In the genomic region with DNA sequence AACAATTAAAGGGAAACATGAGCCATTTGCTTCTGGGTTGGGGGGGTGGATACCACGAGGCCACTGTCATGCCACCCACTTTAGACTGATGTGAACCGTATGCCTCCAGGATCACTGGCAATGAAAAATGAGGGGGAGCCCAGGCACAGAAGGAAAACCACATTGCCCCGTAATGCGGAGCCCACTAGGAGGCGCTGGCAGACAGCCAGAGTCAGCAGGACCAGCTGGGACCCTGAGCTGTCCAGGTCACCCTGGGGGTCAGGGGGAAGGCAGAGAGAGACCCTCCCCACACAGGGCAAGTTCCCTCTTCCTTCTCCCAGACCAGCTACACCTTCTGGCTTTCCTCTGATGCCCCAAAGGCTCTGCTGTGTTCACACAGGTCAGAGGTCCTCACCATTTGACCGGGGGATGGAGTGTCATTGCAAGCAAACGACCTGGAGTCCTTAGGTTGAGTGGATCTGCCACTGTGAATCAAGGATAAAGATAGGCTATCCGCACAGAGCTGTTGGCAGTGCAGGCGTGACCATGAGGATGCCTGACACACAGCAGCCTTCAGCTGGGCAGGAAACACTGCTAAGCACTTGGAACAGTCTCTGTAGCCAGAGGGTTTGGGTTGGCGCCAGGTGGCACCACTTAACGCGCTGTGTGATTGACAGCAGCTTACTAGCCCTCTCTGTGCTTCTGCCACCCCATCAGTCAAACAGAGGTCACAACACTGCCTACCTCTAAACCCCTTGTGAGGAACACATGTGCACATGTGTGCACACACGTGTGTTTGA, we compare ENCODE assay signal across 14 mouse cellular contexts.
DNase-seq lines count a peak whose midpoint lies in the region; ATAC-seq and TF ChIP-seq lines count a peak whose summit lies in the region.
"Had no signal": no experiment of that assay in that cellular context is flagged by ENCODE, and none has a peak within 500 bp of the region (broad histone marks: within the 10 kb centered on the region; RNA-seq: fewer than 3 reads in every experiment).

No protein-coding gene starts in this region.

- H3K9me3 ChIP-seq in heart, postnatal 0 days (replicated peaks; ENCODE audit: control insufficient read depth, low read length): no peaks in the 10 kb centered on the region
- no peaks in the 10 kb centered on the region for H3K9me3 ChIP-seq in midbrain, postnatal 0 days (ENCODE audit: low read length)
- H3K9me3 ChIP-seq in midbrain, embryonic 11.5 days (ENCODE audit: control insufficient read depth, low read length): no peaks in the 10 kb centered on the region
- no peaks in the 10 kb centered on the region for H3K9me3 ChIP-seq in forebrain, embryonic 12.5 days
- no peaks in the 10 kb centered on the region for H3K9me3 ChIP-seq in neural tube, embryonic 13.5 days
- no peaks in the 10 kb centered on the region; the same call in 1 of the 2 replicates for H3K9me3 ChIP-seq in kidney, embryonic 15.5 days (replicated peaks)
- H3K9me3 ChIP-seq: embryonic facial prominence, embryonic 13.5 days; limb, embryonic 15.5 days; midbrain, embryonic 12.5 days had no signal

- no peaks in the 10 kb centered on the region for H3K27me3 ChIP-seq in heart, postnatal 0 days (ENCODE audit: control insufficient read depth, insufficient read depth, low read length)
- H3K27me3 ChIP-seq in midbrain, postnatal 0 days (ENCODE audit: insufficient read depth, low read length): 0 out of 2 replicates have a peak, but pooled peaks cover 3% of the 10 kb centered on the region
- peaks cover 18% of the 10 kb centered on the region for H3K27me3 ChIP-seq in midbrain, embryonic 11.5 days (ENCODE audit: control insufficient read depth, insufficient read depth, low read length)
- H3K27me3 ChIP-seq in forebrain, embryonic 12.5 days: no peaks in the 10 kb centered on the region; the same call in 1 of the 2 replicates
- H3K27me3 ChIP-seq in neural tube, embryonic 13.5 days: no peaks in the 10 kb centered on the region
- H3K27me3 ChIP-seq in kidney, embryonic 15.5 days: no peaks in the 10 kb centered on the region
- H3K27me3 ChIP-seq: embryonic facial prominence, embryonic 13.5 days; limb, embryonic 15.5 days had no signal

- 55% methylated on average over 13 of the region's 13 CpGs for WGBS in heart, postnatal 0 days
- 60% methylated on average over 13 of the region's 13 CpGs for WGBS in midbrain, postnatal 0 days
- 72% methylated on average over 13 of the region's 13 CpGs for WGBS in midbrain, embryonic 11.5 days
- WGBS in forebrain, embryonic 12.5 days: 65% methylated on average over 13 of the region's 13 CpGs
- WGBS in neural tube, embryonic 13.5 days: 38% methylated on average over 13 of the region's 13 CpGs
- WGBS in kidney, embryonic 15.5 days: 66% methylated on average over 13 of the region's 13 CpGs

- no peaks in the 10 kb centered on the region for H3K4me1 ChIP-seq in heart, postnatal 0 days (ENCODE audit: control insufficient read depth, insufficient read depth)
- H3K4me1 ChIP-seq in midbrain, postnatal 0 days (ENCODE audit: insufficient read depth, low read length): no peaks in the 10 kb centered on the region
- H3K4me1 ChIP-seq in midbrain, embryonic 11.5 days (ENCODE audit: control insufficient read depth, insufficient read depth, low read length): peaks cover 13% of the 10 kb centered on the region
- H3K4me1 ChIP-seq in forebrain, embryonic 12.5 days: peaks cover 83% of the 10 kb centered on the region
- H3K4me1 ChIP-seq in neural tube, embryonic 13.5 days (replicated peaks): peaks cover 96% of the 10 kb centered on the region
- H3K4me1 ChIP-seq in kidney, embryonic 15.5 days: peaks cover 62% of the 10 kb centered on the region

- ATAC-seq in heart, postnatal 0 days (ENCODE audit: insufficient read depth, low read depth): 0 out of 2 replicates have a peak, but pooled peaks have one; percentile 14
- no peak for ATAC-seq in midbrain, postnatal 0 days (ENCODE audit: low FRiP score)
- ATAC-seq in midbrain, embryonic 11.5 days (ENCODE audit: low FRiP score): no peak
- no peak for ATAC-seq in forebrain, embryonic 12.5 days (ENCODE audit: low FRiP score)
- ATAC-seq in neural tube, embryonic 13.5 days (ENCODE audit: low read depth): 0 out of 2 replicates have a peak, but pooled peaks have one; percentile 6
- ATAC-seq in kidney, embryonic 15.5 days (replicated peaks; ENCODE audit: low FRiP score): no peak

- no peak for TF ChIP-seq EP300 in heart, postnatal 0 days (IDR thresholded peaks at IDR 0.05; ENCODE audit: low read depth)

- TF ChIP-seq CTCF in heart, postnatal 0 days (IDR thresholded peaks at IDR 0.05; ENCODE audit: low read depth): no peak
- peak; percentile 47 for TF ChIP-seq CTCF in midbrain, postnatal 0 days (IDR thresholded peaks at IDR 0.05)

- no peak overlapping the region for H3K9ac ChIP-seq in heart, postnatal 0 days (replicated peaks; ENCODE audit: low read depth, low read length)
- H3K9ac ChIP-seq in midbrain, postnatal 0 days (replicated peaks; ENCODE audit: low read length, poor library complexity, severe bottlenecking): no peak overlapping the region
- H3K9ac ChIP-seq in midbrain, embryonic 11.5 days (ENCODE audit: low read length): no peak overlapping the region
- no peak overlapping the region for H3K9ac ChIP-seq in forebrain, embryonic 12.5 days
- H3K9ac ChIP-seq in neural tube, embryonic 13.5 days: no peak overlapping the region
- no peak overlapping the region for H3K9ac ChIP-seq in kidney, embryonic 15.5 days
- H3K9ac ChIP-seq: embryonic facial prominence, embryonic 13.5 days; limb, embryonic 15.5 days; midbrain, embryonic 12.5 days had no signal

- no peak for DNase-seq in heart, postnatal 0 days (ENCODE audit: low spot score)
- DNase-seq in heart, postnatal 4 days: no peak
- peak; percentile 67 for DNase-seq in midbrain, postnatal 0 days (ENCODE audit: low spot score)
- no peak for DNase-seq in midbrain, embryonic 11.5 days (ENCODE audit: low spot score, missing footprints)
- no peak for DNase-seq in ovary, adult 18-20 months (ENCODE audit: low spot score)
- DNase-seq: cerebellum, adult 18-20 months; heart, postnatal 14 days; right cerebral cortex, adult 18-20 months had no signal

- H3K36me3 ChIP-seq in heart, postnatal 0 days (replicated peaks; ENCODE audit: control insufficient read depth, insufficient read depth, low read length): no peaks in the 10 kb centered on the region
- no peaks in the 10 kb centered on the region for H3K36me3 ChIP-seq in midbrain, postnatal 0 days (ENCODE audit: insufficient read depth, low read length)
- no peaks in the 10 kb centered on the region for H3K36me3 ChIP-seq in midbrain, embryonic 11.5 days (ENCODE audit: control insufficient read depth, insufficient read depth, low read length)
- H3K36me3 ChIP-seq in forebrain, embryonic 12.5 days (replicated peaks): no peaks in the 10 kb centered on the region
- no peaks in the 10 kb centered on the region for H3K36me3 ChIP-seq in neural tube, embryonic 13.5 days
- no peaks in the 10 kb centered on the region for H3K36me3 ChIP-seq in kidney, embryonic 15.5 days
- H3K36me3 ChIP-seq: embryonic facial prominence, embryonic 13.5 days; limb, embryonic 15.5 days; midbrain, embryonic 12.5 days had no signal

- H3K4me3 ChIP-seq in heart, postnatal 0 days (ENCODE audit: low read depth, low read length): no peak overlapping the region
- H3K4me3 ChIP-seq in midbrain, postnatal 0 days (ENCODE audit: low read depth, low read length): no peak overlapping the region
- no peak overlapping the region for H3K4me3 ChIP-seq in midbrain, embryonic 11.5 days (ENCODE audit: low read depth, low read length)
- no peak overlapping the region for H3K4me3 ChIP-seq in forebrain, embryonic 12.5 days (replicated peaks)
- no peak overlapping the region for H3K4me3 ChIP-seq in neural tube, embryonic 13.5 days
- no peak overlapping the region for H3K4me3 ChIP-seq in kidney, embryonic 15.5 days (replicated peaks)
- H3K4me3 ChIP-seq: embryonic facial prominence, embryonic 13.5 days; limb, embryonic 15.5 days; midbrain, embryonic 12.5 days had no signal

- H3K27ac ChIP-seq in heart, postnatal 0 days (ENCODE audit: low read depth): no peak overlapping the region
- H3K27ac ChIP-seq in midbrain, postnatal 0 days (ENCODE audit: low read depth, low read length): no peak overlapping the region
- no peak overlapping the region for H3K27ac ChIP-seq in midbrain, embryonic 11.5 days (ENCODE audit: low read depth, low read length)
- 0 out of 2 replicates have a peak overlapping the region, but pooled peaks have one; percentile 43 for H3K27ac ChIP-seq in forebrain, embryonic 12.5 days
- H3K27ac ChIP-seq in neural tube, embryonic 13.5 days (replicated peaks): peak overlapping the region; percentile 9; the same call in 1 of the 2 replicates
- no peak overlapping the region for H3K27ac ChIP-seq in kidney, embryonic 15.5 days
- H3K27ac ChIP-seq: embryonic facial prominence, embryonic 13.5 days; limb, embryonic 15.5 days; midbrain, embryonic 12.5 days had no signal

- no peak overlapping the region for H3K4me2 ChIP-seq in heart, postnatal 0 days (ENCODE audit: low read depth, low read length)
- no peak overlapping the region for H3K4me2 ChIP-seq in midbrain, postnatal 0 days (ENCODE audit: low read depth, low read length, poor library complexity, severe bottlenecking)
- no peak overlapping the region for H3K4me2 ChIP-seq in midbrain, embryonic 11.5 days
- H3K4me2 ChIP-seq in forebrain, embryonic 12.5 days: no peak overlapping the region
- no peak overlapping the region for H3K4me2 ChIP-seq in neural tube, embryonic 13.5 days
- no peak overlapping the region for H3K4me2 ChIP-seq in kidney, embryonic 15.5 days
- H3K4me2 ChIP-seq: embryonic facial prominence, embryonic 13.5 days; limb, embryonic 15.5 days; midbrain, embryonic 12.5 days had no signal

Comparison
In these comparisons a context has a peak if more than half of its experiments do, and no peak if none do; other contexts are left out.
1. ATAC-seq: peak in heart, postnatal 0 days (single experiment) and neural tube, embryonic 13.5 days (single experiment); none in midbrain, postnatal 0 days (single experiment), midbrain, embryonic 11.5 days (single experiment), forebrain, embryonic 12.5 days (single experiment) and kidney, embryonic 15.5 days (single experiment).
2. H3K27ac ChIP-seq: peak in forebrain, embryonic 12.5 days (single experiment) and neural tube, embryonic 13.5 days (single experiment); none in heart, postnatal 0 days (single experiment), midbrain, postnatal 0 days (single experiment), midbrain, embryonic 11.5 days (single experiment) and kidney, embryonic 15.5 days (single experiment).